Mouse (Mus musculus): ENCODE data around the gene Resf1.
"Not testable (repeated sequence)": the region's sequence is repeated elsewhere in the genome, so short reads cannot be mapped to it uniquely, and the experiment has no call there.

The Resf1 gene

DNA sequence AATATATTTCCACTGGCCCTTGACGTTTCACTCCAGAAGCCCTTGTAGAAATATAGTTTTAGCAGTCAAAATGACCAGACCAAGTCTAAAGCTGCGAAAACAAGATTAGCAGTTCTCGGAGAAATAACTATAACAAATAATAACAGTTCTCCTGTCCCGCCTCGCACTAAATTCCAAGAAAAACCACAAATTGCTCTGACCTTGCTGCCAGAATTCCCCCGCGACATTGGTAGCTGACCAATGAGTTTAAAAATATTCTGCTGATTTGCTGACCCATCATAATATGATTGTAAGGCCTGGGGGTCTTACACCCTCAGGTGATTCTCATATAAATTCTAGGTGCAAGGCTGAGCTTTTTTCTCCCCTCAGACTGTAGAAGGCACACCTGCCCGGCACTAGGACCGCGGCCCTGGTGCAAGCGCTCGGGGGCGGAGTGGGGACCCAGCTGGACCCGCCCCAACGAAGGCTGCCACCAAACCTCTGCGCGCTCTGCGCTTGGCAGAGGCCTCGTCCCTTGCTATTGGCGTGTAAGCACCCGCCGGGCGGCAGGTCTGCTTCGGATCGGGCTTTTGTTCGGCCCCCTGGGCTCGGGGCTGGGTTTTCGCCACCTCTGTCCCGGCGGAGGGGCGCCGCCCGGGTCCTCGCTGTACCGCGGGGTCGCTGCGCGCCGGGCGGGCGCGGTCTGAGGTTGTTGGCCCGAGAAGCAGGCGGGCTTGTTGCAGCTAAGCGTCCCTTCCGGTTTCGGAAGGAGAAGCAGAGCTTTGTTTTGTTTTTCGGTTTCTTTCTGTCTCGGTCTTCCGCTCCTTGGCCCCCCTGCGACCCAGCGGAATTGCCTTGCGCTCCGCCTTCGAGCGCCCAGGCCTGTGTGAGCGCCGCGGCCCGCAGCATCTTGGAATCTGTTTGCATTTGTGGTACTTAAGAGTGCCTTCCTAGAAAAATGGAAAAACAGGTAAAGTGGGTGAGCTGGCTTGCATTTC lies at the start of gene Resf1:
TSS of gene Resf1 (plus strand) at position 459 of the 977 bp plus-strand sequence.
- DNase-seq (ENCODE audit: low read depth, low spot score), result peak; percentile 92

DNA sequence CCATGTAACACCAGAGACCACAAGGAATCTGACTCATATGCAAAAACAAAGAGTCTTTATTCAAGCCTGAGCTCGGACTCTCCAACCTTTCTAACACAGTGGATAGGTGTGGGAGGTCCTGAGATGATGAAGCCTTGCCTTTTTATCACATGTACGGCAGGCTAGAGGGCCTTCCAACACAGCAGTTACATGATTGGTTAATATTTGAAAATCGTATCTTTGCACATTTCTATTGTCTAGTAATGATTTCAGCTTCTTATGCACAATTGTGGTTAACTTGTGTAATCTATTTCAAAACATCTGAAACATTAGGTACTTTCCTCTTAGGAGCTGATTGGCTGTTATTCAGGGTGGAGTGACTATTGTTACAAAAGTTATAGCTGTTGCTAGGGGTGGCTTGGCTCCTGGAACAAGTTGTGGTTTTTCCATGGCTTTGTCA lies 48.4 kb upstream of the Resf1 start:
- DNase-seq (ENCODE audit: low read depth, low spot score), result no peak

DNA sequence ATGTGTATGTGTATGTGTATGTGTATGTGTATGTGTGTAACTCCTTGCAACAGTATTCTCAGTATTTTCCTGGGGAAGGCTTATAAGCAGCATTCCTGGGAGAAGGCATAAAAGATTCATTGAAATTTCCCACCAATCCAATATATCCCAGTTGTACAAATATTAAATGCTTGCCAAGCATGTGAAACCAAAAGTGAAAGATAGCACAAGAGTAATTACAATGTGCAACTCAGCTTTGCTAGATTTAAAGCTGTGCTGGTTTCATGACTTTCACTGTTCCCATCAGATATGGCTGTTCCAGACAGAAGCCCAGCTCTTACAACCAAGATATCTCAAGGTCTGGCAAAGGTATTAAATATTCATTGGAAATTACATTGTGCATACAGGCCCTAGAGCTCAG lies 41.3 kb upstream of the Resf1 start:
- DNase-seq (ENCODE audit: low read depth, low spot score), result no peak

DNA sequence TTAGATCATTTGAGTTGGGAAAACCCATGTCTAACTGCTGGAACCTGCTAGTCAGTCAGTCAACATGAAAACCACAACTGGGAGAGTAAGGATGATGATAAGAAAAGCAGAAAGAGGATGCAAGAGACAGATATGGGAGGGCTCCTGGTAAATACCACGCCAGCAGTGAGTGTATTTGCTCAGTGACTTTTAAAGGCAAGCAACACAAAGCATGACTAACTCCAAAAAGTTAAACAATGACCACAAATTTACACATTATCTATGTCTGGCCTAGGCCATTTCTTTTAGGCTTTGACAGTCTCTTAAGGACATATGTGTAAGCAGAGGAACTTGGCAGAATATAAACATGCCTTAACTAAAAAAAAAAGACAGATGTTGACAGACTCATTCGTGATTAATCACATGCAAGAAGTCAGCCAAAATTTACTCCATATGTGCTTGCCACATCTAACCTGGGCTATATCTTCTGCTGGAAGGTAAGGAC lies 30.9 kb upstream of the Resf1 start:
- no peak for DNase-seq (ENCODE audit: low read depth, low spot score)

DNA sequence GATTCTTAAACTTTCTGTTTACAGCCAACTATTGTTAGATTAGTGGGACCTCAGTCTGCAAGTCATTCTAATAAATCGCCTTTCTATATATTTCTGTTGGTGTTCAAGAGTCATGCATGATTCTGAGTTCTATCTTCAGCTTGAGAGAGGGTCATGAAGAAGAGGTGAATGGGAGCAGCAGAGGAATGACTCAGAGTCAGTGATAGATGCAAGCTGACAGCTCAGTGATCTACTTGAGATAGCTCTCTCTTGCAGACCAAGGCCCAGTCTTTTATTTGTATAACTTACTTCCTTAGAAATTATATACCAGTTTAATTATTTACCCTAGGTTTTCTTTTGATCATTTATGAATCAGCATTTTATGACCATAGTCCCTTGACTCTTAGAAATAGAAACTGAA lies 30.3 kb upstream of the Resf1 start:
- DNase-seq (ENCODE audit: low read depth, low spot score), result no peak

DNA sequence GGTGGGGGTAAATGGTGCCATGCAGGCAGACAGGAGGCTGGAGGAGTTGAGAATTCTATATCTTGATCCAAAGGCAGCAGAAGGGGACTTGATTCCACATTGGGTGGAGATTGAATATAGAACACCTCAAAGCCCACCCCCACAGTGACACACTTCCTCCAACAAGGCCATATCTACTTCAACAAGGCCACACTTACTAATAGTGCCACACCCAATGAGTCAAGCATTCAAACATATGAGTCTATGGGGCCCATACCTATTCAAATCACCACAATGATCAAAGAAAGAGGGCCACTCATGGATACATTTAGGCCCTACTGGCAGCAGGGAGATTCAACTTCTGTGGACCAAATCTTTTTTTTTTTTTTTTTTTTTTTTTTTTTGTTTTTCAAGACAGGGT lies 28.7 kb upstream of the Resf1 start:
- DNase-seq (ENCODE audit: low read depth, low spot score), result no peak

DNA sequence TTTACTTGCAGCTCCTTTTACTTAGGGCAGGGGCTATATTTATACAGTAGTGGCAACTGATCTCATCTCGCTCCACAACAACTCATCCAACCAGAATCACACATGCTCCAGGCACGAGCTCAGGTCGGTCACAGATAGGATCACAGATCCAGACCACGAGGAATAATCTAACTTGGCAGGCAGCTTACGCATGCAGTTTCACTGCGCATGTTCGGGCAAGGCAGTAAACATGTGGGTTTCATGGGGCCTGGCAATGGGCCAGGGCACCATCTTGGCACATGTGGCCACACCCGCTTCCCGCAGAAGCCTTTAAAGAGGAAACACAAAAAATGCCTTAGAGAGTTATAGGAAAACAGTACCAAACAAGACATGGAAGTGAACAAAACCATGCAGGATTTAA lies 21.0 kb upstream of the Resf1 start:
- not testable (repeated sequence) for DNase-seq (ENCODE audit: low read depth, low spot score)

DNA sequence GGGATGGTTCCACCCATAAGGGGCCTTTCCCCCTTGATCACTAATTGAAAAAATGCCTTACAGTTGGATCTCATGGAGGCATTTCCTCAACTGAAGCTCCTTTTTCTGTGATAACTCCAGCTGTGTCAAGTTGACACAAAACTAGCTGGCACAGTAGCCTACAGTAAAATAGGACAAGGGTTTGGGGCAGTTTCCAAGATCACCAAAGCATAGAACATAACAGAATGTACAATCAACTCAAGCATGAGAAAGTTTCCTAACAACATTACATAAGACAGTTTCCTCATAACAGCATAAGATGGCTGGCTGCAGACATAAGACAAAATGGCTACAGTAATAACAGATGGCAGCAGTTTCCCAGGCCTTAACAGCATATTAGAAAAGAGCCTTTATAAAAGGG lies 6.0 kb upstream of the Resf1 start:
- not testable (repeated sequence) for DNase-seq (ENCODE audit: low read depth, low spot score)

DNA sequence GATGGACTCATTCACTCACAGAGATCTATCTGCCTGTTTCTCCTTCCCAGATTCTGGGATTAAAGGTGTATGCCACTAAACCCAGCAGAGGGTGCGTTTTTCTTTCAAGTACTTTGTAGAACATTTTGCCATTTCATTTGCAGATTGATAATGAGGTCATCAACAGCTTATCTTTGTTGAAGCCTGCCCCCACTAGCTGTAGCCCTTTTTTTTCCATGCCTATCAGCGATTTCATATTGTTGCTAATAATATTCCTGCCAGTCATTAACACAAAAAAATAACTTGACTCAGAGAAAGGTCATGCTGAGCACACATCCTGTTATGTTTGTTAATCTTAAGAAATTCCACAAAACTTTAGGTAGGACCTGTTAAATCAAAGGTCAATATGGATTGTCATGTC lies 2.1 kb upstream of the Resf1 start:
- DNase-seq (ENCODE audit: low read depth, low spot score), result no peak

DNA sequence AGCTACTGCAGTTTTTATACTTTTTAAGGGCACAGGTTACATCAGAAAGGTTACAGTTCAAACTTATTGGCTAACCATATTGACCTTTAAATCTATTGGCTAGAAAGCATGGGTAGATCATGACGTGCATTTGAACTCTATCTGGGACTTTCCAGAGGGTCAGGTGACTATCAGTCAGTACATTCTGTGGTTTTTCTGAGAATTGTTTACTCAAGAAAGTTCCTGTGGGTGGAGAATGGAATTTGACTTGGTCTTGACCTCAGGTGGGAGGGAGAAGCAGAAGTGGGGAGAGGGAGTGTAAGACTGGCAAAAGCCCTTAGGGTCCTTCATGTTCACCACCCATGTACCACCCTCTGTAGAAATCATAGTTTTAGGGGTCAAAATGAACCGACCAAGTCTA lies 1.4 kb upstream of the Resf1 start:
- DNase-seq (ENCODE audit: low read depth, low spot score), result peak; percentile 92

DNA sequence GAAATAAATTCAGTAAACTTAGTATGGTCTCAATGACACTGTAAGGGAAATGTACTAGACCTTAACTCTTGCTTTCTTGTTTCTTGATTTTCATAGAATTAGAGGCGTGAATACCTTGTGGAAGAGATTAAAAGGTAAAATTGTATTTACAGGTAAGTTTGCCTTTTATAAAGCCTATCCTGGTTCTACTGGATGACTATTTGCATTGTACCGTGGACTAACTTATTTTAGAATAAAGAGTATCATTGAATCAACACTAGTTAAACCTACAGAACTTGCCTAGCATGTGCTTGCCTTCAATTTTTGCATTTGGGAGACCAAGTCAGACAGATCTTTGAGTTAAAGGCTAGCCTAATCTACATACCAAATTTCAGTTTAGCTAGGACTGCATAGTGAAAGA lies 1.0 kb downstream of the Resf1 start:
- DNase-seq (ENCODE audit: low read depth, low spot score), result no peak

DNA sequence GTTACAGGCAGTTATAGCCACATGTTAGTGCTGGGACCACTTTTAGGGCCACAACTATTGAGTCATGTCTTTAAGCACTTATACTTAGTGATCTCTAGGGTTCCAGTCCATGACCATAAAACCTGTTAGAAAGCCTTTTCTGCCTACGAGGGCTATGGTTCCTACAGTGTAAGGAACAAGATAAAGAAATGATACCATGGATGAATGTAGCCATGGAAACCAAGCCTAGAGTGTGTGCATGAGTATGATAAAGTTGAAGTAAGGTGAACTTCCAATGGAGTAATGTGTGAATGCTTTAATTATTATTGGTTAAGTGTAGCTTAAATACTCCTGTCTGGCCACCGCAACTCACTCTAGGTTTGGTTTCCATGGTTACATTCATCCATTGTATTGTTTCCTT lies 1.8 kb downstream of the Resf1 start:
- DNase-seq (ENCODE audit: low read depth, low spot score), result no peak

DNA sequence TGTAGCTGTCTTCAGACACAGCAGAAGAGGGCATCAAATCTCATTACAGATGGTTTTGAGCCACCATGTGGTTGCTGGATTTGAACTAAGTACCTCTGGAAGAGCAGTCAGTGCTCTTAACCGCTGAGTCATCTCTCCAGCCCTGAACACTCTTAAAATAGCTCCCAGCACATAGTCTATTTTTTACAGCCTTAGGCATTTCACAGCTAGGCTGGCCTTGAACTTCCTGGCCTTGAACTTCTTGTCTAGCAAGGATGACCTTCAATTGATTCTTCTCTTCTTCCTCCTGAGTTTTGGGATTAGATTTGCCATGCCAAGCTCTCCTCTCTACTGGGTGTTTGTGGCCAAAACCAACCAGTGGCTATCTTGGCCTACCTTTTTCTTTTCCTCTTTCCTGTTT lies 2.6 kb downstream of the Resf1 start:
- DNase-seq (ENCODE audit: low read depth, low spot score), result peak; percentile 94

DNA sequence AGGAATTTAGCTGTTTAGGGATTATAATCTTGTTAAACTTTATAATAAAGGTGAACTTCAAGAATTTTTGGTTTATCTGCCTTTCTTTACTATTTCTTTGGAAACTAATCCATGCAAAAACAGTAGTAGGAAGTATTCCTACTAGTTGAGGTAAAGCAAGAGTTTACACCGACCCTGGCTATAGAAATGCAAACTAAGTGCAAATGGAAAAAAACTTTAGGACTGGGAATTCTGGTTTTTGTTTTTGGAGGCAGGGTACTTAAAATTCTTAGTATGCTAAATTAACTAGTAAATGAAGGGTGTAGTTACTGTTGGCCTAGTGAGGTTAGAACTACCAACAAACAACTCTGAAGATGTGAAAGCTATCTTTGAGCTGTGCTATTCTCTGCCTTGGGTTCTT lies 3.0 kb downstream of the Resf1 start:
- DNase-seq (ENCODE audit: low read depth, low spot score), result peak; percentile 90

DNA sequence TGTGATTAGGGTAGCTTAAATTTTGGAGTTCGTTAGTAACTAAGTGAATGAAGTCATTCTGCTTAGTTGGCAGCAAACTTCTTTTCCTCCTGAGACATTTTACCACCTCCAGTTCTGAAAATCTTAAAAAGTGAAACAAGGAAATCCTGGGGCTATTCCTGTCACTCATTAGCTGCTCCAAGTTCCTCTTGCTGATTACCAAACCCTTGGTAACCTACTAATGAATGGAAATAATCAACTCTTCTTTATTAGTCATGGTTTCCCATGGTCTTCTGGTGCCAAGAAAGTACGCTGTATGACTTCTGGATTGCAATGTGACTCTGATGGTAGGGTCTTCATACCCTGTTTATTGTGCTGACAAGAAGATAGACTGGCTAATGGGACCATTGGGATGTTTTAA lies 5.7 kb downstream of the Resf1 start:
- DNase-seq (ENCODE audit: low read depth, low spot score), result no peak

DNA sequence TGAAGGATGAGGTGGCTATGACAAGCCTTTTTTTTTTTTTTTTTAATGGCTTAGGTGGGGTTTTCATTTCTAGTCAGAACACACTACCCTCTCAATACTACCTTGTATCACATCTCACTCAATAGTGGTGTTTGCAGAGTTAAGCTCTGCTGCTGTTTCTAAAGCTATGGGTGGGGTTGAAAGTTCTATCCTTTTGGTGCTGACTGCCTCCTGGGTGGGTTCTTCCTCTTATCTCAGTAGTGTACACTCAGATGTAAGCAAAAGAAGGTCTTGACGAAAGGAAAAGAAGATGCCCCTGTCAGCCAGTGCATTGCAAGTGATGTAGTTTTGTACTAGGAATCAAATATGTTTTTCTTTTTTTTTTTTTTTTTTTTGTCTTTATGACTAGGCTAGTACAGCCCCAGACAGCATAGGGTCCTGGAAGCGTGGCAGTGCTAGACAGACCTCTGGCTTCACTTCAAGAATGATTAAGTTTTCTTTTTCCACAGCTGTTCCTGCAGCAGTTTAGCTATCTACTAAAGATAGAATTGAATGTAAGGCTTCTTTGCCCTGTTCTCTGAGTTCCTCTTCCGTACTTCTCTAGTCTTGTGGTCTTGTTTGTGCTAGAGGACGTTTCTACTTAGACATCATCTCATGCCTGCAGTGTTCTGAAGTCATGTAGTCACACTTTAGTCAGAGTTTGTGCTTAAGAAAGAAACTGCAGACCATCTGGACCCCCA lies 14.5 kb downstream of the Resf1 start:
- no peak for DNase-seq (ENCODE audit: low read depth, low spot score)

DNA sequence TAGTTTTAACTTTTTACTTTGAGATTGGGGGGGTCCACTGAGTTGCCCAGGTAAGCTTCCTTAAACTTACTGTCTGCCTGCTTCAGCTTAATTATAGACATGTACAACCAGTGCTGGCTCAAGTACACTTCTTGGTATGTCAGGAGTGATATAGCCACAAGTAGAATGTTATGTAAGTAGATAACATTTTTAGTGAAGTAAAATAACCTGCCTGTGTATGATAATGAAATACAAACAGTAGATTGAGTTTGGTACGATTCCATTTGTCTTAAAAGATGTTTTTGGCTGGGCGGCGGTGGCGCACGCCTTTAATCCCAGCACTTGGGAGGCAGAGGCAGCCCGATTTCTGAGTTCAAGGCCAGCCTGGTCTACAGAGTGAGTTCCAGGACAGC lies 15.0 kb downstream of the Resf1 start:
- no peak for DNase-seq (ENCODE audit: low read depth, low spot score)

DNA sequence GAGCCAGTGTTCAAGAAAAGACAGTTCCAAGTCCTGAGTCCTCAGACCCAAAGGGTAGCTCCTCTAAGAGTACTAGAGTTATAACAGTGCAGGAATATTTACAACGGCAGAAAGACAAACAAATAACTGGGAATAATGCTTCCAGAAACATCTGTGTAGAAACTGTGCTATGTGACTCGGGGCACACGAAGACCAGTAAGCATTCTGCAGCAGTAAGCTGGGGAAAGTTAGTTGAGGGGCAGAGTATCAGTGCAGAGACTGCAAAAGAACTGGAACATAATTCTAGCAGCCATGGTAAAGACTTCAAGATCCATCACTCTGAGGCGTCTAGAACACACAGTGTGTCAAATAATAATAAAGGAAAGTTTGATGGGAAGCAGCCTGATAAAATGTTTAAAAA lies 19.9 kb downstream of the Resf1 start:
- no peak for DNase-seq (ENCODE audit: low read depth, low spot score)

DNA sequence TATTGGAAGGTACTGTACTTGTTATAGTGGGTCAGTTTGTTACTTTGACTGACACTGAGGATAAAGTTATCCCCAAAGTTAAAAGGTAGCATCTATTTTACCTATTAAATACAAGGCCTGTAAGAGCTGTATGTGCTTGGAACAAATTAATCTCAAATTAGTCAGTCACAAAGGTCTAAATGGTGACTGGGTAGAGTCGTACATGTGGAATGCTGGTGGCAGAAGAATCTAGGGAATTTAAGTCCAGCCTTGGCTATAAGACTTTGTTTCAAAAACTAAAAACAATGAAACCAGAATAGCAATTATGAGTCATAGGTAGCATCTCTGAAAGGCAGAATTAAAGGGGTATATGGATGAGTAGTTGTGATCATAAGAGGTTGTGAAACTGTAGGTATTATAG lies 21.1 kb downstream of the Resf1 start:
- no peak for DNase-seq (ENCODE audit: low read depth, low spot score)

DNA sequence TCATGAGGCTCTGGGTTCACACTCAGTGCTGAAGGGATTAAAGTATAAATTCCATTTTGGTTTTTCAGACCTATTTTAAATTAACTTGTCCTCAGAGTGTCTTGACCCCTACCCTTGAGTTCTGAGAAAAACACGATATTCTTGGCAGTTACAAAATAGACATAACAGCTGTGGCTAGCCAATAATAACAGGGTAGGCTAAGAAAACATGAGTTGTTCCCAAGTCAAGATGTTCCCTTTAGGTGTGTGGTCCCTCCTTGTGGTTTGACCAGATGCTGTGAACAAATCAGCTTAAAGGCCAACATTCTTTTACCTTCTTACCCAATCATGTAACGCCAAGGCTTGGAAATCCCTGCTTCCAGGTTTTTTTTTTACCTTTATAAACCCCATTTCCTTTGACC lies 23.8 kb downstream of the Resf1 start:
- DNase-seq (ENCODE audit: low read depth, low spot score), result no peak

DNA sequence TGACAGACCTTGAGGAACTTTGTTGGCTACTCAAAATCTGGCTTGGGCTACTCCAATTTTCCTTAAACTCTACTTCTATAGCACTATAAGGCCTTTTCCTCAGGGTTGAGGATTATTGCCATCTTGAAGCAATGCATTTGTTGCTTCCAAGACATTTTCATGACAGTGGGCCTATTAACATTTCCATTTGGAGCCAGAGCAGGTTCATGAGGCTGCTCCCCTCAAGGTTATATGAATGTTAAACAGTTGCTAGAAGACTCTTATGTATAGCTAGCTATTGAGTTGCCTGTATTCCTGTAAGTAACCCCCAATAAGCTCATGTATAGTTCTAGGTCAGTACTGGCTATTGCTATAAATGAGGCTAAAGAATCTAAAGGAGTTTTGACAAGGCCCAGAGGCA lies 28.8 kb downstream of the Resf1 start:
- peak; percentile 63 for DNase-seq (ENCODE audit: low read depth, low spot score)

DNA sequence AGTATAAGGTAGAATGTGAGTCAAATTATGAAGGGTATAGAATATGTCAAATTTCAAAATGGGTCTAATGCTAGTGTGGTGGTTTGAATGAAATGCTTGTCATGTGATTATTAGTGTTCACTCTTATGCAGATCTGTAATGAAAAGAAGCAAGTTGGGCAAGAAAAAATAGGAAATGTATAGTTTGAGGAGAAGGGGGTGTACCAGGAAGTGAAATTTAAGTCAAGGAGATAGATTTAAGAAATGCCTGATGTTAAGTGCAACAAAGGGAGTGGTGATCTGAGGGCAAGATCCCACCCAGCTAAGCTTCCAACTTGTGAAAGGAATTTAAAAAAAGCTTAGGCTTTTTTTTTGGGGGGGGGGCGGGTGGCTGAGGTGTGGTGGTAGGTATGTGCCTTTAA lies 29.4 kb downstream of the Resf1 start:
- DNase-seq (ENCODE audit: low read depth, low spot score), result no peak

DNA sequence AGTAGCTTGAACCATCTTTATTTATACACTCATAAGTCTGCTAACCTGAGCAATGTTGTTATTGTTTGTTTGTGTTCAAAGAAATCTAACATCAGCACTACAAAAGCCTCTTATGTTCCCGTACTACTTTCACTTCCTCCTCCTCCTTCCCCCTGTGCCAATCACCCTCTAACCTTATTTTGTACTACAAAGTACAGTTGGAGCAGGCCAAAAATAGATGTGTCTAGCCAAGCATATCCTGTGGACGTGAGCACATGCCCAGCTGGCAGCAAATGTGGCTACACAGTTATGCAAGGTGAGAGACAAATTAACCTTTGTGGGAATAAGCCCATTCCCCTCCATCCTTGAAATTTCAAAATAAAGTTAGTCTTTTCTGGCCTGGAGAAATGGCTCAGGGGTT lies 34.6 kb downstream of the Resf1 start:
- DNase-seq (ENCODE audit: low read depth, low spot score), result no peak

Data from R1 (cell line).